Mouse (Mus musculus) spleen, adult 2 months (tissue): Measurements from ENCODE around the gene Wdfy3.

Source experiments
- CTCF ChIP-seq: fragments of 200-500 bp; IDR thresholded peaks from 2 replicates; pipeline ENCODE4 v1.5.1; 2011; ENCODE audit warnings: mild to moderate bottlenecking, inconsistent platforms; ENCODE audit not compliant: insufficient read depth, insufficient read length, insufficient replicate concordance; ENCODE audit errors: extremely low read depth
- POLR2A ChIP-seq: fragments of 200-500 bp; IDR thresholded peaks from 2 replicates; pipeline ENCODE4 v1.6.1; 2011; ENCODE audit warnings: low read depth, low read length, inconsistent platforms

DNA sequence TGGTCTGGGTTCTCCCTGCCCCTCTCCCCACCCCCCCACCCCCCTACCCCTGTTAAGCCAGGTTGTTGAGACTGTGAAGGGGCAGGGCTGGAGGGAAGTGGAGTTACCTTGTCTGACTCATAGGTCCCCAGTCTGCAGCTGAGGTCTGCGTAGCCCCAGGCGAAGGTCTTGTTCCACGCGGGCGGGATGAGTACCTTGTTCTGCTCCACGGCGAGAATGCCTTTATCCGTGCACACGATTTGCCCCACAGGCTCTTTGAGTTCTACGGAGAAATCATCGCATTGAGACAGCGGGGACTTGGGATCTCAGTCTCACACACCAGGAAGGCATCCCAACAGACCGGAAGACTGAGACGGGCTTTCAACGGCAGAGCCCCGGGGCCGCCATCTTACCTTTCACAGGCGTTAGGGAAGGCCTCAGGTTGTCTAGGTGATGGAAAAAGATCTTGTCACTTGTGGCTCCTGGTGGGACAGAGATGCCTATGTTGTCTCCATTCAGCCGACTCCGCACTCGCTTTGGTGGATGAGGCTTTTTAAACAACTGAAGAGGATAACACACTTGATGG is 217.5 kb downstream of the Wdfy3 start:
- TF ChIP-seq POLR2A: no peak
- TF ChIP-seq CTCF: no peak
